Mouse (Mus musculus) MEL (cell line): ENCODE data around the gene Aldh3b2. TPM values are rescaled to one million over a fixed set of nuclear protein-coding genes. Genes with fewer than 3 reads are reported as not detected.

ENCODE experiments used
- DNase-seq: peaks from one replicate; pipeline ENCODE4 v3.0.0; 2011; ENCODE audit warnings: low read depth, low spot score
- H3K27ac ChIP-seq: 2 replicates; pipeline ENCODE4 v1.5.1; 2012; ENCODE audit warnings: low read depth, mild to moderate bottlenecking, control low read depth, low read length, moderate library complexity; ENCODE audit not compliant: control insufficient read depth
- H3K27me3 ChIP-seq, 2 experiments: fragments of 150-350 bp in 1 of 2; sonication (generic) in 1 of 2; 2 replicates each; pipeline ENCODE4 v1.6.1; 2012; ENCODE audit warnings: low read length in 2 of 2, mild to moderate bottlenecking in 2 of 2, improper control_type of control experiment in 1 of 2, moderate library complexity in 1 of 2; ENCODE audit not compliant: insufficient read depth in 2 of 2, control insufficient read depth in 1 of 2
- H3K36me3 ChIP-seq, 2 experiments: 2 replicates each; pipeline ENCODE4 v1.6.1; 2012 to 2014; ENCODE audit warnings: low read length in 2 of 2, improper control_type of control experiment in 1 of 2, inconsistent platforms in 1 of 2, mild to moderate bottlenecking in 1 of 2; ENCODE audit not compliant: insufficient read depth in 2 of 2, control insufficient read depth in 1 of 2
- H3K4me1 ChIP-seq, 2 experiments: fragments of 150-350 bp in 1 of 2; sonication (generic) in 1 of 2; 2 replicates each; pipeline ENCODE4 v1.6.1; 2012; ENCODE audit warnings: low read length in 2 of 2, improper control_type of control experiment in 1 of 2, mild to moderate bottlenecking in 1 of 2; ENCODE audit not compliant: insufficient read depth in 2 of 2, control insufficient read depth in 1 of 2
- H3K4me3 ChIP-seq, 2 experiments: fragments of 150-350 bp in 1 of 2; sonication (generic) in 1 of 2; 2 replicates each; pipeline ENCODE4 v1.5.1; 2012; ENCODE audit warnings: low read depth in 2 of 2, low read length in 2 of 2, mild to moderate bottlenecking in 2 of 2, moderate library complexity in 2 of 2, control low read depth in 1 of 2, improper control_type of control experiment in 1 of 2; ENCODE audit not compliant: control insufficient read depth in 1 of 2, insufficient read depth in 1 of 2
- H3K79me2 ChIP-seq: 2 replicates; pipeline ENCODE4 v1.6.1; 2012; ENCODE audit warnings: mild to moderate bottlenecking, low read length, moderate library complexity; ENCODE audit not compliant: control insufficient read depth, poor library complexity, insufficient read depth
- H3K9ac ChIP-seq: 2 replicates; pipeline ENCODE4 v1.6.1; 2012; ENCODE audit warnings: low read depth, mild to moderate bottlenecking, control low read depth, low read length, moderate library complexity; ENCODE audit not compliant: control insufficient read depth, poor library complexity, severe bottlenecking
- H3K9me3 ChIP-seq: fragments of 150-350 bp; sonication (generic); replicated peaks from 2 replicates; pipeline ENCODE4 v1.6.1; 2012; ENCODE audit warnings: mild to moderate bottlenecking, low read length, improper control_type of control experiment, moderate library complexity; ENCODE audit not compliant: insufficient read depth
- CTCF ChIP-seq, 3 experiments: IDR thresholded peaks in 2 of 3; conservative IDR thresholded peaks in 1 of 3; 2 replicates each; pipeline ENCODE4 v1.5.1; 2011 to 2012; ENCODE audit warnings: low read length in 3 of 3, low read depth in 2 of 3, mild to moderate bottlenecking in 2 of 3, improper control_type of control experiment in 1 of 3, inconsistent platforms in 1 of 3, mixed read lengths in 1 of 3, moderate library complexity in 1 of 3; ENCODE audit not compliant: control insufficient read depth in 1 of 3, insufficient read depth in 1 of 3, poor library complexity in 1 of 3, severe bottlenecking in 1 of 3
- ELF1 ChIP-seq: IDR thresholded peaks from 2 replicates; pipeline ENCODE4 v1.6.1; 2014; ENCODE audit warnings: low read depth, mild to moderate bottlenecking, inconsistent platforms, low read length, improper control_type of control experiment, moderate library complexity
- EP300 ChIP-seq, 2 experiments: IDR thresholded peaks; 2 replicates each; pipeline ENCODE4 v1.6.1; 2011; ENCODE audit warnings: improper control_type of control experiment in 2 of 2, low read length in 2 of 2, low read depth in 1 of 2, mild to moderate bottlenecking in 1 of 2
- HCFC1 ChIP-seq: IDR thresholded peaks from 2 replicates; pipeline ENCODE4 v1.6.1; 2012; ENCODE audit warnings: low read depth, mild to moderate bottlenecking, inconsistent platforms, low read length, improper control_type of control experiment, moderate library complexity
- JUND ChIP-seq: IDR thresholded peaks from 2 replicates; pipeline ENCODE4 v1.6.1; 2011; ENCODE audit warnings: low read depth, mild to moderate bottlenecking, improper control_type of control experiment, low read length
- MAFK ChIP-seq: IDR thresholded peaks from 2 replicates; pipeline ENCODE4 v1.6.1; 2011; ENCODE audit warnings: low read depth, mild to moderate bottlenecking, low read length, improper control_type of control experiment, borderline replicate concordance
- MEF2A ChIP-seq: IDR thresholded peaks from 2 replicates; pipeline ENCODE4 v1.6.1; 2014; ENCODE audit warnings: low read depth, mild to moderate bottlenecking, inconsistent platforms, low read length, improper control_type of control experiment; ENCODE audit not compliant: poor library complexity, insufficient replicate concordance, severe bottlenecking; ENCODE audit errors: extremely low read depth
- NELFE ChIP-seq: IDR thresholded peaks from 2 replicates; pipeline ENCODE4 v1.6.1; 2011; ENCODE audit warnings: low read depth, low read length, improper control_type of control experiment
- POLR2A ChIP-seq, 2 experiments: IDR thresholded peaks; 2 replicates each; pipeline ENCODE4 v1.6.1; 2011 to 2012; ENCODE audit warnings: low read length in 2 of 2, mild to moderate bottlenecking in 2 of 2, control low read depth in 1 of 2, improper control_type of control experiment in 1 of 2, low read depth in 1 of 2, moderate library complexity in 1 of 2; ENCODE audit not compliant: control insufficient read depth in 1 of 2, insufficient read depth in 1 of 2, poor library complexity in 1 of 2
- POLR2AphosphoS5 ChIP-seq: IDR thresholded peaks from 2 replicates; pipeline ENCODE4 v1.6.1; 2012; ENCODE audit warnings: low read depth, borderline replicate concordance, mild to moderate bottlenecking, inconsistent platforms, low read length, moderate library complexity, mixed read lengths
- RCOR1 ChIP-seq: IDR thresholded peaks from 2 replicates; pipeline ENCODE4 v1.6.1; 2012; ENCODE audit warnings: low read depth, mild to moderate bottlenecking, inconsistent platforms, low read length, improper control_type of control experiment
- SMC3 ChIP-seq: IDR thresholded peaks from 2 replicates; pipeline ENCODE4 v1.6.1; 2011; ENCODE audit warnings: low read depth, low read length, improper control_type of control experiment
- UBTF ChIP-seq: IDR thresholded peaks from 2 replicates; pipeline ENCODE4 v1.6.1; 2012; ENCODE audit warnings: low read depth, mild to moderate bottlenecking, inconsistent platforms, low read length, improper control_type of control experiment, moderate library complexity, borderline replicate concordance; ENCODE audit not compliant: insufficient read depth
- USF1 ChIP-seq: IDR thresholded peaks from 2 replicates; pipeline ENCODE4 v1.6.1; 2014; ENCODE audit warnings: low read depth, mild to moderate bottlenecking, inconsistent platforms, low read length, improper control_type of control experiment, moderate library complexity
- ZC3H11A ChIP-seq: IDR thresholded peaks from 2 replicates; pipeline ENCODE4 v1.6.1; 2012; ENCODE audit warnings: low read depth, mild to moderate bottlenecking, inconsistent platforms, low read length, improper control_type of control experiment
- ZMIZ1 ChIP-seq: IDR thresholded peaks from 2 replicates; pipeline ENCODE4 v1.6.1; 2012; ENCODE audit warnings: low read depth, mild to moderate bottlenecking, inconsistent platforms, low read length, improper control_type of control experiment, moderate library complexity
- polyA plus RNA-seq, 2 experiments: library from polyadenylated mRNA; stranded (reverse) in 1 of 2; unstranded in 1 of 2; fragments of >175 nt in 1 of 2; fragments of >200 nt in 1 of 2; gene quantifications; 2 replicates each; pipeline versions ENCODE4 v1.2.1 to v1.2.4; 2012; ENCODE audit warnings: low replicate concordance in 2 of 2, low read depth in 1 of 2; ENCODE audit not compliant: insufficient read length in 2 of 2, insufficient read depth in 1 of 2, missing spikeins in 1 of 2
- total RNA-seq: library from RNA; depleted of rRNA; stranded (reverse); fragments of 300-350 nt; gene quantifications from 2 replicates; pipeline ENCODE4 v1.2.3, GENCODE M21; 2012

Gene Aldh3b2
- total and polyA plus RNA-seq, 3 experiments: not detected

GRCm38 (mm10) chr19:3997231-3997630 is 25.1 kb downstream of the Aldh3b2 start:
- Histone ChIP-seq H3K36me3 (peaks cover 0 to 6% of the 10 kb centered on the region in 2 experiments; a peak in 2 of 4 replicates), H3K4me3 (no peak overlapping the region), H3K9ac (no peak overlapping the region), H3K4me1 (peaks cover 0 to 15% of the 10 kb centered on the region in 2 experiments; a peak in 2 of 4 replicates), H3K79me2 (peaks cover 1% of the 10 kb centered on the region; the same call in 1 of the 2 replicates), H3K9me3 (no peaks in the 10 kb centered on the region), H3K27me3 (peaks cover 3 to 8% of the 10 kb centered on the region in 2 experiments), H3K27ac (no peak overlapping the region)
- DNase-seq: no peak
- TF ChIP-seq SMC3: no peak
- no peak for TF ChIP-seq HCFC1
- no peak for TF ChIP-seq NELFE
- TF ChIP-seq RCOR1: no peak
- TF ChIP-seq POLR2A (IDR thresholded peaks at IDR 0.05; ENCODE audit: control insufficient read depth in 1 of 2, insufficient read depth in 1 of 2, low read depth in 1 of 2, low read length in 2 of 2, poor library complexity in 1 of 2): no peak
- TF ChIP-seq UBTF: no peak
- no peak for TF ChIP-seq ZMIZ1
- no peak for TF ChIP-seq JUND
- TF ChIP-seq EP300 (IDR thresholded peaks at IDR 0.05; ENCODE audit: low read depth in 1 of 2, low read length in 2 of 2): no peak
- no peak for TF ChIP-seq POLR2AphosphoS5
- no peak for TF ChIP-seq USF1
- TF ChIP-seq MAFK: no peak
- no peak for TF ChIP-seq ZC3H11A

GRCm38 (mm10) chr19:3998335-3998734 is 26.2 kb downstream of the Aldh3b2 start:
- TF ChIP-seq CTCF (IDR thresholded peaks at IDR 0.05 in 2 of 3, conservative IDR thresholded peaks at IDR 0.05 in 1 of 3; ENCODE audit: control insufficient read depth in 1 of 3, insufficient read depth in 1 of 3, low read depth in 2 of 3, low read length in 3 of 3, poor library complexity in 1 of 3, severe bottlenecking in 1 of 3) (no peak), EP300 (IDR thresholded peaks at IDR 0.05; ENCODE audit: low read depth in 1 of 2, low read length in 2 of 2) (no peak), MEF2A (no peak), ELF1 (no peak)
- H3K79me2 ChIP-seq: peaks cover 1% of the 10 kb centered on the region; the same call in 1 of the 2 replicates
- peaks cover 1 to 8% of the 10 kb centered on the region in 2 experiments for H3K27me3 ChIP-seq
- peaks cover 0 to 6% of the 10 kb centered on the region in 2 experiments; a peak in 2 of 4 replicates for H3K36me3 ChIP-seq
- H3K27ac ChIP-seq: no peak overlapping the region
- H3K9ac ChIP-seq: no peak overlapping the region
- H3K4me3 ChIP-seq: no peak overlapping the region
- H3K4me1 ChIP-seq: peaks cover 0 to 15% of the 10 kb centered on the region in 2 experiments; a peak in 2 of 4 replicates
- no peaks in the 10 kb centered on the region for H3K9me3 ChIP-seq
- no peak for DNase-seq
